Mouse (Mus musculus) G1E (cell line): ENCODE data around the gene Zfpm1. TPM values are rescaled to one million over a fixed set of nuclear protein-coding genes. Genes with fewer than 3 reads are reported as not detected.

Source experiments
- ATAC-seq: 2 replicates; pipeline ENCODE4 v1.8.0; 2016; ENCODE audit warnings: mild to moderate bottlenecking; ENCODE audit not compliant: insufficient number of reproducible peaks, poor library complexity, low FRiP score, severe bottlenecking; ENCODE audit errors: extremely low read depth
- DNase-seq: peaks from one replicate; pipeline ENCODE4 v3.0.0; 2012; ENCODE audit warnings: low spot score
- H3K27me3 ChIP-seq: 2 replicates; pipeline ENCODE4 v1.6.1; 2012; ENCODE audit warnings: mild to moderate bottlenecking, low read length, inconsistent platforms; ENCODE audit not compliant: insufficient read depth
- H3K36me3 ChIP-seq: replicated peaks from 2 replicates; pipeline ENCODE3; 2012; ENCODE audit warnings: mild to moderate bottlenecking, inconsistent platforms
- H3K4me1 ChIP-seq: 2 replicates; pipeline ENCODE4 v1.6.1; 2012; ENCODE audit warnings: low read depth, low read length, inconsistent platforms, mixed read lengths; ENCODE audit not compliant: insufficient read depth
- H3K4me3 ChIP-seq: 2 replicates; pipeline ENCODE4 v1.5.1; 2012; ENCODE audit warnings: low read depth, mild to moderate bottlenecking, inconsistent platforms, low read length, moderate library complexity, mixed read lengths
- H3K9me3 ChIP-seq: replicated peaks from 2 replicates; pipeline ENCODE4 v1.6.1; 2012; ENCODE audit warnings: inconsistent platforms
- CTCF ChIP-seq: IDR thresholded peaks from 2 replicates; pipeline ENCODE4 v1.5.1; 2012; ENCODE audit warnings: low read depth, low read length, inconsistent platforms, mixed read lengths
- GATA1 ChIP-seq: IDR thresholded peaks from 2 replicates; pipeline ENCODE4 v1.6.1; 2012; ENCODE audit warnings: borderline replicate concordance, low read length, inconsistent platforms, mixed read lengths
- GATA2 ChIP-seq: IDR thresholded peaks from 2 replicates; pipeline ENCODE4 v1.6.1; 2012; ENCODE audit warnings: low read depth, low read length, inconsistent platforms, borderline replicate concordance
- POLR2AphosphoS5 ChIP-seq: IDR thresholded peaks from 2 replicates; pipeline ENCODE4 v1.6.1; 2012; ENCODE audit warnings: low read depth, low read length, inconsistent platforms; ENCODE audit not compliant: insufficient replicate concordance
- TAL1 ChIP-seq: conservative IDR thresholded peaks from 2 replicates; pipeline ENCODE4 v1.6.1; 2012; ENCODE audit warnings: low read depth, low read length, inconsistent platforms, mixed read lengths
- polyA plus RNA-seq: library from polyadenylated mRNA; stranded (reverse); fragments of >175 nt; gene quantifications from 2 replicates; pipeline ENCODE4 v1.2.3, GENCODE M21; 2012
- total RNA-seq, 2 experiments: library from RNA; stranded (forward) in 1 of 2; stranded (reverse) in 1 of 2; fragments of 200-1000 nt in 1 of 2; fragments of >200 nt in 1 of 2; fragmentation: Nextera tagmentation in 1 of 2; gene quantifications; 2 replicates each; pipeline ENCODE4 v1.2.3; 2014 to 2017

The Zfpm1 gene
- total and polyA plus RNA-seq, 3 experiments, result 54.4 to 1,150 (median 292) TPM

GRCm38 (mm10) chr8:122284203-122284658 lies 2.3 kb downstream of the Zfpm1 start:
- H3K27me3 ChIP-seq, result peaks cover 12% of the 10 kb centered on the region; the same call in 1 of the 2 replicates
- TF ChIP-seq GATA1, result no peak
- no peak for TF ChIP-seq POLR2AphosphoS5
- TF ChIP-seq CTCF, result no peak
- TF ChIP-seq TAL1, result no peak
- no peaks in the 10 kb centered on the region for H3K9me3 ChIP-seq
- H3K36me3 ChIP-seq, result peaks cover 59% of the 10 kb centered on the region
- no peak for ATAC-seq
- H3K4me3 ChIP-seq, result peak overlapping the region; percentile 90
- peak; percentile 71 for DNase-seq
- peaks cover 80% of the 10 kb centered on the region for H3K4me1 ChIP-seq

GRCm38 (mm10) chr8:122284659-122285261 lies 2.8 kb downstream of the Zfpm1 start:
- DNase-seq (peak; percentile 86), ATAC-seq (peak; percentile 9)
- Histone ChIP-seq H3K9me3 (no peaks in the 10 kb centered on the region), H3K36me3 (peaks cover 64% of the 10 kb centered on the region), H3K4me1 (peaks cover 81% of the 10 kb centered on the region), H3K27me3 (peaks cover 11% of the 10 kb centered on the region; the same call in 1 of the 2 replicates), H3K4me3 (peak overlapping the region; percentile 90)
- TF ChIP-seq POLR2AphosphoS5 (no peak), TAL1 (peak; percentile 88)

- peaks cover 81% of the 10 kb centered on the region for H3K4me1 ChIP-seq
- ATAC-seq (no peak), DNase-seq (no peak)
- TF ChIP-seq CTCF (no peak), GATA1 (no peak), TAL1 (no peak), GATA2 (no peak), POLR2AphosphoS5 (no peak)
- H3K4me3 ChIP-seq, result peak overlapping the region; percentile 90
- peaks cover 74% of the 10 kb centered on the region for H3K36me3 ChIP-seq
- H3K9me3 ChIP-seq, result no peaks in the 10 kb centered on the region
- H3K27me3 ChIP-seq, result peaks cover 11% of the 10 kb centered on the region; the same call in 1 of the 2 replicates
Observed at GRCm38 (mm10) chr8:122285727-122286126, 3.8 kb downstream of the Zfpm1 start.

- H3K9me3 ChIP-seq, result no peaks in the 10 kb centered on the region
- peaks cover 11% of the 10 kb centered on the region; the same call in 1 of the 2 replicates for H3K27me3 ChIP-seq
- peaks cover 83% of the 10 kb centered on the region for H3K4me1 ChIP-seq
- TF ChIP-seq GATA1, result no peak
- TF ChIP-seq TAL1, result peak; percentile 98
- no peak for TF ChIP-seq POLR2AphosphoS5
- peak; percentile 63; the same call in 1 of the 2 replicates for TF ChIP-seq GATA2
- no peak for TF ChIP-seq CTCF
- DNase-seq (peak; percentile 52), ATAC-seq (peak; percentile 35)
- peak overlapping the region; percentile 90; the same call in 1 of the 2 replicates for H3K4me3 ChIP-seq
- H3K36me3 ChIP-seq, result peaks cover 85% of the 10 kb centered on the region
Observed at GRCm38 (mm10) chr8:122286899-122287298, 5.0 kb downstream of the Zfpm1 start.

- peaks cover 92% of the 10 kb centered on the region for H3K4me1 ChIP-seq
- H3K4me3 ChIP-seq, result peak overlapping the region; percentile 90; the same call in 1 of the 2 replicates
- H3K27me3 ChIP-seq, result peaks cover 9% of the 10 kb centered on the region; the same call in 1 of the 2 replicates
- H3K9me3 ChIP-seq, result no peaks in the 10 kb centered on the region
- ATAC-seq (no peak), DNase-seq (no peak)
- H3K36me3 ChIP-seq, result peaks cover 94% of the 10 kb centered on the region
- TF ChIP-seq GATA1 (no peak), GATA2 (no peak), TAL1 (no peak), CTCF (no peak), POLR2AphosphoS5 (no peak)
Observed at GRCm38 (mm10) chr8:122287742-122288141, 5.8 kb downstream of the Zfpm1 start.

- Histone ChIP-seq H3K27me3 (peaks cover 3% of the 10 kb centered on the region; the same call in 1 of the 2 replicates), H3K4me1 (peaks cover 94% of the 10 kb centered on the region), H3K36me3 (peaks cover 94% of the 10 kb centered on the region), H3K9me3 (no peaks in the 10 kb centered on the region), H3K4me3 (peak overlapping the region; percentile 90; the same call in 1 of the 2 replicates)
- ATAC-seq, result no peak
- TF ChIP-seq TAL1 (no peak), GATA1 (no peak), GATA2 (no peak), CTCF (no peak), POLR2AphosphoS5 (no peak)
- DNase-seq, result no peak
Observed at GRCm38 (mm10) chr8:122288344-122288743, 6.4 kb downstream of the Zfpm1 start.

GRCm38 (mm10) chr8:122291075-122291474 lies 9.1 kb downstream of the Zfpm1 start:
- ATAC-seq (no peak), DNase-seq (no peak)
- no peaks in the 10 kb centered on the region for H3K9me3 ChIP-seq

More at GRCm38 (mm10) chr8:122291075-122291474, 9.1 kb downstream of the Zfpm1 start:
- Histone ChIP-seq H3K4me3 (peak overlapping the region; percentile 67; the same call in 1 of the 2 replicates), H3K4me1 (peaks cover 100% of the 10 kb centered on the region), H3K27me3 (no peaks in the 10 kb centered on the region), H3K36me3 (peaks cover 98% of the 10 kb centered on the region)
- TF ChIP-seq GATA1, result no peak
